Comparison of ENCODE assay signal across 17 mouse cellular contexts in genomic region chr12:4732332-4732731, GRCm38 (mm10). TPM values are rescaled to one million over a fixed set of nuclear protein-coding genes. Genes with fewer than 3 reads are reported as not detected.
"Had no signal": no experiment of that assay in that cellular context is flagged by ENCODE, and none has a peak within 500 bp of the region (broad histone marks: within the 10 kb centered on the region; RNA-seq: fewer than 3 reads in every experiment).

No protein-coding gene starts in this region.

- H3K27me3 ChIP-seq: lung, embryonic 15.5 days; midbrain, embryonic 13.5 days; midbrain, embryonic 15.5 days; neural tube, embryonic 12.5 days; stomach, embryonic 15.5 days had no signal

- DNase-seq: lung, adult 2 months; lung, postnatal 14 days; lung, postnatal 36 days; right cerebral cortex, postnatal 14 days; thymus, adult 2 months; thymus, postnatal 25 days; thymus, postnatal 4 days had no signal

- H3K27ac ChIP-seq: lung, embryonic 15.5 days; macrophage; midbrain, embryonic 13.5 days; midbrain, embryonic 15.5 days; neural tube, embryonic 12.5 days; stomach, embryonic 15.5 days; stomach, postnatal 0 days had no signal

- H3K4me3 ChIP-seq: lung, embryonic 15.5 days; megakaryocyte, embryonic 14.5 days; midbrain, embryonic 13.5 days; midbrain, embryonic 15.5 days; neural tube, embryonic 12.5 days; stomach, embryonic 15.5 days had no signal

- ATAC-seq: lung, postnatal 0 days; midbrain, embryonic 13.5 days; midbrain, embryonic 15.5 days had no signal

- H3K4me1 ChIP-seq: lung, embryonic 15.5 days; midbrain, embryonic 13.5 days; midbrain, embryonic 15.5 days; neural tube, embryonic 12.5 days; stomach, embryonic 15.5 days had no signal

- H3K36me3 ChIP-seq: lung, embryonic 15.5 days; midbrain, embryonic 13.5 days; midbrain, embryonic 15.5 days; neural tube, embryonic 12.5 days; stomach, embryonic 15.5 days had no signal

- H3K4me2 ChIP-seq: lung, embryonic 15.5 days; midbrain, embryonic 11.5 days; midbrain, embryonic 13.5 days; midbrain, embryonic 15.5 days; neural tube, embryonic 12.5 days; stomach, embryonic 15.5 days had no signal

- H3K9me3 ChIP-seq: lung, embryonic 15.5 days; midbrain, embryonic 13.5 days; midbrain, embryonic 15.5 days; neural tube, embryonic 12.5 days; stomach, embryonic 15.5 days had no signal

- H3K9ac ChIP-seq: lung, embryonic 15.5 days; midbrain, embryonic 13.5 days; midbrain, embryonic 15.5 days; neural tube, embryonic 12.5 days; stomach, embryonic 15.5 days had no signal

RNA-seq across cellular contexts. Expression of gene Fam228a, which starts 5.9 kb away (rescaled TPM):
- polyA plus RNA-seq: lung, adult 2 months; macrophage had no signal

RNA-seq across cellular contexts. Expression of gene Pfn4, which starts 36.5 kb away (rescaled TPM):
- polyA plus RNA-seq: macrophage had no signal
